Mouse (Mus musculus): ENCODE results near the gene Fbxo44.

GRCm38 (mm10) chr4:148184564-148184963 lies 24.3 kb upstream of the Fbxo44 start:
- TF ChIP-seq CTCF (IDR thresholded peaks at IDR 0.05; ENCODE audit: low read depth) (no peak), EP300 (optimal IDR thresholded peaks at IDR 0.05) (no peak)
